In genomic region chr5:148740366-148741266, GRCm38 (mm10) we compare ENCODE assay signal across 8 mouse cellular contexts.
DNase-seq lines count a peak whose midpoint lies in the region; ATAC-seq and TF ChIP-seq lines count a peak whose summit lies in the region.

No protein-coding gene starts in this region.

- no peak for DNase-seq in midbrain, embryonic 11.5 days (ENCODE audit: low spot score, missing footprints)
- no peak for DNase-seq in midbrain, postnatal 0 days (ENCODE audit: low spot score)
- DNase-seq in fibroblast of lung, adult 2 months (ENCODE audit: low read depth), result peak; percentile 75
- peak in 2 of 3 experiments; percentile 28 to 33 for DNase-seq in liver, embryonic 14.5 days (ENCODE audit: low read depth in 3 of 3, low spot score in 3 of 3)
- DNase-seq in stomach, postnatal 0 days (ENCODE audit: low spot score), result peak; percentile 87
- no peak for DNase-seq in retina, embryonic 14.5 days (ENCODE audit: low spot score)
- no peak for DNase-seq in thymus, postnatal 4 days

- no peaks in the 10 kb centered on the region for H3K36me3 ChIP-seq in midbrain, embryonic 11.5 days (ENCODE audit: control insufficient read depth, insufficient read depth, low read length)
- no peaks in the 10 kb centered on the region for H3K36me3 ChIP-seq in midbrain, postnatal 0 days (ENCODE audit: insufficient read depth, low read length)
- no peaks in the 10 kb centered on the region for H3K36me3 ChIP-seq in intestine, postnatal 0 days (ENCODE audit: control insufficient read depth, insufficient read depth)
- H3K36me3 ChIP-seq in liver, embryonic 14.5 days (replicated peaks; ENCODE audit: control insufficient read depth, insufficient read depth, low read depth), result no peaks in the 10 kb centered on the region
- H3K36me3 ChIP-seq in stomach, postnatal 0 days (ENCODE audit: control insufficient read depth, insufficient read depth, low read length), result no peaks in the 10 kb centered on the region

- H3K27me3 ChIP-seq in midbrain, embryonic 11.5 days (ENCODE audit: control insufficient read depth, insufficient read depth, low read length), result no peaks in the 10 kb centered on the region
- no peaks in the 10 kb centered on the region for H3K27me3 ChIP-seq in midbrain, postnatal 0 days (ENCODE audit: insufficient read depth, low read length)
- H3K27me3 ChIP-seq in intestine, postnatal 0 days (replicated peaks; ENCODE audit: control insufficient read depth, insufficient read depth, low read length), result no peaks in the 10 kb centered on the region
- H3K27me3 ChIP-seq in liver, embryonic 14.5 days (ENCODE audit: control insufficient read depth, insufficient read depth, low read length), result no peaks in the 10 kb centered on the region
- H3K27me3 ChIP-seq in stomach, postnatal 0 days (ENCODE audit: control insufficient read depth, insufficient read depth, low read length), result no peaks in the 10 kb centered on the region

- ATAC-seq in midbrain, embryonic 11.5 days (ENCODE audit: low FRiP score), result peak; percentile 56; the same call in 1 of the 2 replicates
- no peak for ATAC-seq in midbrain, postnatal 0 days (ENCODE audit: low FRiP score)
- ATAC-seq in intestine, postnatal 0 days, result peak; percentile 37; the same call in 1 of the 2 replicates
- ATAC-seq in liver, embryonic 14.5 days (ENCODE audit: insufficient read depth), result peak; percentile 71
- peak; percentile 89 for ATAC-seq in stomach, postnatal 0 days (ENCODE audit: low FRiP score, low TSS enrichment)

- no peak for TF ChIP-seq EP300 in liver, embryonic 14.5 days (IDR thresholded peaks at IDR 0.05; ENCODE audit: low read depth)
- TF ChIP-seq EP300 in stomach, postnatal 0 days (optimal IDR thresholded peaks at IDR 0.05), result no peak

- H3K27ac ChIP-seq in midbrain, embryonic 11.5 days (ENCODE audit: low read depth, low read length), result no peak overlapping the region
- H3K27ac ChIP-seq in midbrain, postnatal 0 days (ENCODE audit: low read depth, low read length), result no peak overlapping the region
- no peak overlapping the region for H3K27ac ChIP-seq in intestine, postnatal 0 days (ENCODE audit: low read depth, low read length)
- H3K27ac ChIP-seq in liver, embryonic 14.5 days, result no peak overlapping the region
- peak overlapping the region; percentile 50 for H3K27ac ChIP-seq in stomach, postnatal 0 days (replicated peaks)

- no peak overlapping the region for H3K4me2 ChIP-seq in midbrain, embryonic 11.5 days
- no peak overlapping the region for H3K4me2 ChIP-seq in midbrain, postnatal 0 days (ENCODE audit: low read depth, low read length, poor library complexity, severe bottlenecking)
- H3K4me2 ChIP-seq in intestine, postnatal 0 days (replicated peaks; ENCODE audit: low read depth), result no peak overlapping the region
- no peak overlapping the region for H3K4me2 ChIP-seq in liver, embryonic 14.5 days (ENCODE audit: low read depth)
- no peak overlapping the region for H3K4me2 ChIP-seq in stomach, postnatal 0 days (replicated peaks; ENCODE audit: low read depth)

- H3K9me3 ChIP-seq in midbrain, embryonic 11.5 days (ENCODE audit: control insufficient read depth, low read length), result no peaks in the 10 kb centered on the region
- no peaks in the 10 kb centered on the region for H3K9me3 ChIP-seq in midbrain, postnatal 0 days (ENCODE audit: low read length)
- H3K9me3 ChIP-seq in intestine, postnatal 0 days (ENCODE audit: control insufficient read depth), result no peaks in the 10 kb centered on the region
- H3K9me3 ChIP-seq in liver, embryonic 14.5 days (ENCODE audit: control insufficient read depth, low read length), result no peaks in the 10 kb centered on the region
- H3K9me3 ChIP-seq in stomach, postnatal 0 days (ENCODE audit: control insufficient read depth, low read length), result no peaks in the 10 kb centered on the region

- 74% methylated on average over 15 of the region's 15 CpGs for WGBS in midbrain, embryonic 11.5 days
- WGBS in midbrain, postnatal 0 days, result 70% methylated on average over 15 of the region's 15 CpGs
- WGBS in intestine, postnatal 0 days, result 27% methylated on average over 15 of the region's 15 CpGs
- 59% methylated on average over 15 of the region's 15 CpGs for WGBS in liver, embryonic 14.5 days (ENCODE audit: insufficient replicate concordance)
- WGBS in stomach, postnatal 0 days, result 32% methylated on average over 15 of the region's 15 CpGs

- no peak overlapping the region for H3K4me3 ChIP-seq in midbrain, embryonic 11.5 days (ENCODE audit: low read depth, low read length)
- no peak overlapping the region for H3K4me3 ChIP-seq in midbrain, postnatal 0 days (ENCODE audit: low read depth, low read length)
- H3K4me3 ChIP-seq in intestine, postnatal 0 days (ENCODE audit: low read depth, low read length), result no peak overlapping the region
- H3K4me3 ChIP-seq in liver, embryonic 14.5 days (ENCODE audit: insufficient read depth in 1 of 2, low read depth in 2 of 2, low read length in 2 of 2), result no peak overlapping the region
- H3K4me3 ChIP-seq in stomach, postnatal 0 days (ENCODE audit: low read depth, low read length), result no peak overlapping the region

- no peak overlapping the region for H3K9ac ChIP-seq in midbrain, embryonic 11.5 days (ENCODE audit: low read length)
- H3K9ac ChIP-seq in midbrain, postnatal 0 days (replicated peaks; ENCODE audit: low read length, poor library complexity, severe bottlenecking), result no peak overlapping the region
- no peak overlapping the region for H3K9ac ChIP-seq in intestine, postnatal 0 days (ENCODE audit: low read depth, low read length)
- H3K9ac ChIP-seq in liver, embryonic 14.5 days (replicated peaks), result no peak overlapping the region
- no peak overlapping the region for H3K9ac ChIP-seq in stomach, postnatal 0 days (ENCODE audit: low read length)

- no peak for TF ChIP-seq CTCF in midbrain, postnatal 0 days (IDR thresholded peaks at IDR 0.05)
- no peak for TF ChIP-seq CTCF in intestine, postnatal 0 days (IDR thresholded peaks at IDR 0.05; ENCODE audit: low read depth)
- TF ChIP-seq CTCF in liver, embryonic 14.5 days (IDR thresholded peaks at IDR 0.05; ENCODE audit: low read depth), result no peak
- TF ChIP-seq CTCF in stomach, postnatal 0 days (IDR thresholded peaks at IDR 0.05; ENCODE audit: low read depth), result no peak; the same call in 1 of the 2 replicates

- H3K4me1 ChIP-seq in midbrain, embryonic 11.5 days (ENCODE audit: control insufficient read depth, insufficient read depth, low read length), result no peaks in the 10 kb centered on the region
- no peaks in the 10 kb centered on the region for H3K4me1 ChIP-seq in midbrain, postnatal 0 days (ENCODE audit: insufficient read depth, low read length)
- H3K4me1 ChIP-seq in intestine, postnatal 0 days (replicated peaks; ENCODE audit: control insufficient read depth, insufficient read depth, low read length), result 0 out of 2 replicates have a peak, but pooled peaks cover 3% of the 10 kb centered on the region
- H3K4me1 ChIP-seq in liver, embryonic 14.5 days (replicated peaks; ENCODE audit: control insufficient read depth in 2 of 2, insufficient read depth in 2 of 2, low read length in 1 of 2), result peaks cover 0 to 22% of the 10 kb centered on the region in 2 experiments; a peak in 3 of 4 replicates
- H3K4me1 ChIP-seq in stomach, postnatal 0 days (replicated peaks; ENCODE audit: control insufficient read depth, insufficient read depth), result no peaks in the 10 kb centered on the region

Comparison
In these comparisons a context has a peak if more than half of its experiments do, and no peak if none do; other contexts are left out.
1. DNase-seq: peak in fibroblast of lung, adult 2 months (single experiment), liver, embryonic 14.5 days (2 of 3) and stomach, postnatal 0 days (single experiment); none in midbrain, embryonic 11.5 days (single experiment), midbrain, postnatal 0 days (single experiment), retina, embryonic 14.5 days (single experiment) and thymus, postnatal 4 days (single experiment).